Mouse (Mus musculus) intestine, embryonic 15.5 days (tissue): ENCODE measurements around the gene Mctp1. TPM values are rescaled to one million over a fixed set of nuclear protein-coding genes. Genes with fewer than 3 reads are reported as not detected.

Experiments
- ATAC-seq: fragments of 200-750 bp; cut with Nextera tagmentation; 2 replicates; pipeline ENCODE4 v1.8.0; 2017; ENCODE audit warnings: moderate TSS enrichment, moderate library complexity
- H3K27ac ChIP-seq: fragments of 300-500 bp; sonication (generic); 2 replicates; pipeline ENCODE4 v1.5.1; 2015; ENCODE audit warnings: mild to moderate bottlenecking, inconsistent platforms
- H3K27me3 ChIP-seq: fragments of 300-500 bp; sonication (generic); replicated peaks from 2 replicates; pipeline ENCODE4 v1.6.1; 2015; ENCODE audit warnings: inconsistent platforms
- H3K36me3 ChIP-seq: fragments of 300-500 bp; sonication (generic); 2 replicates; pipeline ENCODE4 v1.6.1; 2015; ENCODE audit warnings: inconsistent platforms
- H3K4me1 ChIP-seq: fragments of 300-500 bp; sonication (generic); replicated peaks from 2 replicates; pipeline ENCODE4 v1.6.1; 2015; ENCODE audit warnings: inconsistent platforms
- H3K4me2 ChIP-seq: fragments of 300-500 bp; sonication (generic); replicated peaks from 2 replicates; pipeline ENCODE4 v1.6.1; 2015; ENCODE audit warnings: mild to moderate bottlenecking, inconsistent platforms
- H3K4me3 ChIP-seq: fragments of 300-500 bp; sonication (generic); replicated peaks from 2 replicates; pipeline ENCODE4 v1.5.1; 2015; ENCODE audit warnings: inconsistent platforms
- H3K9ac ChIP-seq: fragments of 300-500 bp; sonication (generic); 2 replicates; pipeline ENCODE4 v1.6.1; 2015; ENCODE audit warnings: inconsistent platforms
- H3K9me3 ChIP-seq: fragments of 300-500 bp; sonication (generic); 2 replicates; pipeline ENCODE4 v1.6.1; 2016; ENCODE audit warnings: inconsistent platforms
- WGBS: fragments of 180-500 bp; shearing (Covaris S2); methylation state at CpG from one replicate; pipeline ENCODE4 v1.1.7; 2015; 5-methylcytosine and 5-hydroxymethylcytosine counted together
- polyA plus RNA-seq: library from polyadenylated mRNA; unstranded; fragments of >200 nt; fragmentation: Nextera tagmentation; extraction: Ambion mirVana; gene quantifications from 2 replicates; pipeline ENCODE4 v1.2.1, GENCODE M21; 2015

The Mctp1 gene
- polyA plus RNA-seq, 1 experiment from 2014 or later, result 0.62 TPM

GRCm38 (mm10) chr13:76857024-76857423, 472.7 kb downstream of the Mctp1 start:
- H3K27me3 ChIP-seq, result no peaks in the 10 kb centered on the region
- ATAC-seq, result no peak
- H3K27ac ChIP-seq, result no peak overlapping the region
- H3K4me3 ChIP-seq, result no peak overlapping the region
- no peaks in the 10 kb centered on the region for H3K36me3 ChIP-seq
- no peaks in the 10 kb centered on the region for H3K4me1 ChIP-seq
- no peaks in the 10 kb centered on the region for H3K9me3 ChIP-seq
- no peak overlapping the region for H3K9ac ChIP-seq
- H3K4me2 ChIP-seq, result no peak overlapping the region
- 67% methylated on average over 5 of the region's 5 CpGs for WGBS

- H3K27me3 ChIP-seq, result no peaks in the 10 kb centered on the region
- no peak overlapping the region for H3K9ac ChIP-seq
- no peak overlapping the region for H3K4me2 ChIP-seq
- H3K4me1 ChIP-seq, result no peaks in the 10 kb centered on the region
- no peaks in the 10 kb centered on the region for H3K9me3 ChIP-seq
- no peak overlapping the region for H3K4me3 ChIP-seq
- no peak overlapping the region for H3K27ac ChIP-seq
- no peaks in the 10 kb centered on the region for H3K36me3 ChIP-seq
- 52% methylated on average over 2 of the region's 2 CpGs for WGBS
- no peak for ATAC-seq
These were observed 473.7 kb downstream of the Mctp1 start for GRCm38 (mm10) chr13:76858078-76858482.

- no peak for ATAC-seq
- no peak overlapping the region for H3K27ac ChIP-seq
- no peak overlapping the region for H3K4me3 ChIP-seq
- WGBS, result 83% methylated on average over 3 of the region's 3 CpGs
- H3K4me1 ChIP-seq, result no peaks in the 10 kb centered on the region
- H3K9me3 ChIP-seq, result no peaks in the 10 kb centered on the region
- H3K36me3 ChIP-seq, result no peaks in the 10 kb centered on the region
- no peaks in the 10 kb centered on the region for H3K27me3 ChIP-seq
- no peak overlapping the region for H3K9ac ChIP-seq
- no peak overlapping the region for H3K4me2 ChIP-seq
These were observed 486.0 kb downstream of the Mctp1 start for GRCm38 (mm10) chr13:76870291-76870690.

- Histone ChIP-seq H3K9ac (no peak overlapping the region), H3K27ac (no peak overlapping the region), H3K36me3 (no peaks in the 10 kb centered on the region), H3K9me3 (no peaks in the 10 kb centered on the region), H3K4me3 (no peak overlapping the region), H3K27me3 (no peaks in the 10 kb centered on the region), H3K4me1 (no peaks in the 10 kb centered on the region), H3K4me2 (no peak overlapping the region)
- ATAC-seq, result no peak
- 61% methylated on average over 8 of the region's 8 CpGs for WGBS
These were observed 493.8 kb downstream of the Mctp1 start for GRCm38 (mm10) chr13:76877887-76878763.

GRCm38 (mm10) chr13:76879008-76879407, 494.7 kb downstream of the Mctp1 start:
- no peak overlapping the region for H3K4me2 ChIP-seq
- H3K36me3 ChIP-seq, result no peaks in the 10 kb centered on the region
- no peak for ATAC-seq
- no peaks in the 10 kb centered on the region for H3K4me1 ChIP-seq
- H3K9ac ChIP-seq, result no peak overlapping the region
- no peak overlapping the region for H3K27ac ChIP-seq
- H3K4me3 ChIP-seq, result no peak overlapping the region
- no peaks in the 10 kb centered on the region for H3K27me3 ChIP-seq
- WGBS, result 62% methylated on average over 3 of the region's 3 CpGs
- H3K9me3 ChIP-seq, result no peaks in the 10 kb centered on the region

- H3K36me3 ChIP-seq, result no peaks in the 10 kb centered on the region
- H3K4me3 ChIP-seq, result no peak overlapping the region
- H3K9ac ChIP-seq, result no peak overlapping the region
- no peaks in the 10 kb centered on the region for H3K4me1 ChIP-seq
- no peaks in the 10 kb centered on the region for H3K27me3 ChIP-seq
- no peaks in the 10 kb centered on the region for H3K9me3 ChIP-seq
- no peak overlapping the region for H3K4me2 ChIP-seq
- ATAC-seq, result no peak
- no peak overlapping the region for H3K27ac ChIP-seq
- 77% methylated on average over 8 of the region's 8 CpGs for WGBS
These were observed 500.3 kb downstream of the Mctp1 start for GRCm38 (mm10) chr13:76884517-76885092.

GRCm38 (mm10) chr13:76892987-76893386, 508.7 kb downstream of the Mctp1 start:
- Histone ChIP-seq H3K4me3 (no peak overlapping the region), H3K4me1 (no peaks in the 10 kb centered on the region), H3K36me3 (no peaks in the 10 kb centered on the region), H3K4me2 (no peak overlapping the region), H3K9me3 (no peaks in the 10 kb centered on the region), H3K9ac (no peak overlapping the region), H3K27me3 (no peaks in the 10 kb centered on the region), H3K27ac (no peak overlapping the region)
- no peak for ATAC-seq

- no peak for ATAC-seq
- Histone ChIP-seq H3K27ac (no peak overlapping the region), H3K9ac (no peak overlapping the region), H3K27me3 (no peaks in the 10 kb centered on the region), H3K4me3 (no peak overlapping the region), H3K4me2 (no peak overlapping the region), H3K4me1 (no peaks in the 10 kb centered on the region), H3K9me3 (no peaks in the 10 kb centered on the region), H3K36me3 (no peaks in the 10 kb centered on the region)
- WGBS, result 80% methylated on average over 4 of the region's 4 CpGs
These were observed 511.6 kb downstream of the Mctp1 start for GRCm38 (mm10) chr13:76895770-76896456.

GRCm38 (mm10) chr13:76896457-76896790, 512.1 kb downstream of the Mctp1 start:
- WGBS, result 84% methylated on average over 1 of the region's 1 CpGs
- Histone ChIP-seq H3K4me1 (no peaks in the 10 kb centered on the region), H3K27ac (no peak overlapping the region), H3K4me2 (no peak overlapping the region), H3K9ac (no peak overlapping the region), H3K4me3 (no peak overlapping the region), H3K27me3 (no peaks in the 10 kb centered on the region), H3K9me3 (no peaks in the 10 kb centered on the region), H3K36me3 (no peaks in the 10 kb centered on the region)
- ATAC-seq, result no peak

- H3K27ac ChIP-seq, result no peak overlapping the region
- no peaks in the 10 kb centered on the region for H3K4me1 ChIP-seq
- H3K9me3 ChIP-seq, result no peaks in the 10 kb centered on the region
- H3K36me3 ChIP-seq, result no peaks in the 10 kb centered on the region
- WGBS, result 84% methylated on average over 1 of the region's 1 CpGs
- ATAC-seq, result no peak
- no peak overlapping the region for H3K9ac ChIP-seq
- H3K4me3 ChIP-seq, result no peak overlapping the region
- no peaks in the 10 kb centered on the region for H3K27me3 ChIP-seq
- H3K4me2 ChIP-seq, result no peak overlapping the region
These were observed 534.0 kb downstream of the Mctp1 start for GRCm38 (mm10) chr13:76918321-76918720.

- Histone ChIP-seq H3K9me3 (no peaks in the 10 kb centered on the region), H3K9ac (no peak overlapping the region), H3K4me3 (no peak overlapping the region), H3K36me3 (no peaks in the 10 kb centered on the region), H3K4me1 (no peaks in the 10 kb centered on the region), H3K27me3 (no peaks in the 10 kb centered on the region), H3K4me2 (no peak overlapping the region), H3K27ac (no peak overlapping the region)
- 48% methylated on average over 1 of the region's 1 CpGs for WGBS
- ATAC-seq, result no peak
These were observed 542.5 kb downstream of the Mctp1 start for GRCm38 (mm10) chr13:76926851-76927250.

GRCm38 (mm10) chr13:76927875-76928440, 543.6 kb downstream of the Mctp1 start:
- no peak for ATAC-seq
- Histone ChIP-seq H3K36me3 (no peaks in the 10 kb centered on the region), H3K4me1 (no peaks in the 10 kb centered on the region), H3K4me3 (no peak overlapping the region), H3K27ac (no peak overlapping the region), H3K9me3 (no peaks in the 10 kb centered on the region), H3K27me3 (no peaks in the 10 kb centered on the region), H3K9ac (no peak overlapping the region), H3K4me2 (no peak overlapping the region)
- WGBS, result 73% methylated on average over 5 of the region's 5 CpGs
